Mouse (Mus musculus): ENCODE data around the gene Med20. TPM values are rescaled to one million over a fixed set of nuclear protein-coding genes. Genes with fewer than 3 reads are reported as not detected.

Med20 gene
- polyA plus RNA-seq (2012; fragmentation: generic; extraction: Trizol), result 25.8 TPM
- long read RNA-seq, experiment 1, transcript Med20-201 (4 exons, 2,054 nt), result major isoform, 28 of 35 reads
- long read RNA-seq, experiment 1, partial matches to known transcripts, result 2 of 35 reads
- long read RNA-seq, experiment 1, other reads (novel, unspliced or antisense), result 5 of 35 reads
- long read RNA-seq, experiment 2, full-length matches to known transcripts, result 183 of 214 reads
- long read RNA-seq, experiment 2, partial matches to known transcripts, result 1 of 214 reads
- long read RNA-seq, experiment 2, other reads (novel, unspliced or antisense), result 30 of 214 reads

DNA sequence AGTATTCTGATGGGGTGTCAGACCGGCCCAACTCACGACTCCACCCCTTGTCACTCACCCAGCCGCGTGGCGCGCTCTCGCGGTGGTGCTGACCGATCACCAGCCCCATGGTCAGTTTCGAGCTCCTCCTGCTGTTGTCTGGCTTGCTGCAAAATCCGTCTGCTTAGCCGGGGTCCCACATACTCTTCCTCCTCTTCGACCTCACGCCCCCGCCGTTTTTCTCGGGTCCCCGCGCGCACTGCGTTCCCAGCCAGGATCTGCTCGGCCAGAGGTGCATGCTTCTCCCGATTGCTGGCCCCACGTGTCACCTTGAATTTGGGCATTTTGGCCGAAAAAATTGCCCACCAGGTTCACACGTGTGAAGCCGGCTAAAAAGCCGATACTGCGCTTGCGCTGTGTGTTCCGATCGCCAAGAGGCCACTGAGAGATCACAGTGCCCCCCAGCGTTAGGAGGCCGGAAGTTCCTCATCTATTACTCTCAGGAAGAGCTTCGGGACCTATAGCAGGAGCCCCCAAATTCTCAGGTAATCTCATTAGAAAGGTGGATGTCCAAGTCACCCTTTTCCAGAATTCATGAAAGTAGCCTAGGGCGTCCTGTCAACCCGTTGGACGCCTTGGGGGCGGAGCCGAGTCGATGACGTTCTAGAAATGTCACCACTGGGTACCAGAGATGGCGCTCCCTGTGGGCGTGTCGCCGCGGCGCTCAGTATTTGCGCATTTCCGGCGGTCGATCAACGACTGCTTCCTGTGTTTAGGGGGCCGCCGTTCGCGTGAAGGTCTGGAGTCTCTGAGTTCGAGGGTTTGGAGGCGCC is at the start of gene Med20, which contains the start of the genes Bysl and Gm20517:
Med20 (plus strand) TSS at position 734 of the 812 bp plus-strand sequence.
Bysl (minus strand) TSS at position 644 of the 812 bp plus-strand sequence.
Gm20517 (plus strand) TSS at position 741 of the 812 bp plus-strand sequence.
- TF ChIP-seq USF1 (IDR thresholded peaks at IDR 0.05; ENCODE audit: low read depth), result peak; percentile 3
- no peak for TF ChIP-seq MYOD1 (IDR thresholded peaks at IDR 0.05; ENCODE audit: control insufficient read depth, insufficient read length, low read depth)
- peak; percentile 47 for TF ChIP-seq CTCF (IDR thresholded peaks at IDR 0.05; ENCODE audit: control insufficient read depth, insufficient read depth, insufficient read length)
- no peak for TF ChIP-seq MYOG (IDR thresholded peaks at IDR 0.05; ENCODE audit: control insufficient read depth, extremely low read depth, insufficient read length)
- TF ChIP-seq FOSL1 (IDR thresholded peaks at IDR 0.05; ENCODE audit: insufficient read depth, low read length, poor library complexity, severe bottlenecking), result no peak
- no peak for TF ChIP-seq CEBPB (IDR thresholded peaks at IDR 0.05; ENCODE audit: low read depth)
- TF ChIP-seq MAX (IDR thresholded peaks at IDR 0.05), result peak; percentile 72
- Histone ChIP-seq H3K79me2 (ENCODE audit: control insufficient read depth, insufficient read depth) (peaks cover 97% of the 10 kb centered on the region), H3K27me3 (ENCODE audit: control insufficient read depth, insufficient read depth, insufficient read length) (no peaks in the 10 kb centered on the region), H3K4me3 (ENCODE audit: insufficient read depth, poor library complexity, severe bottlenecking) (peak within 1 kb of the TSS; percentile 87), H3K79me3 (ENCODE audit: low read depth) (peaks cover 78% of the 10 kb centered on the region), H3ac (ENCODE audit: control insufficient read depth, insufficient read length, low read depth) (peak within 1 kb of the TSS; percentile 79), H3K36me3 (ENCODE audit: control insufficient read depth, insufficient read depth) (peaks cover 43% of the 10 kb centered on the region)

DNA sequence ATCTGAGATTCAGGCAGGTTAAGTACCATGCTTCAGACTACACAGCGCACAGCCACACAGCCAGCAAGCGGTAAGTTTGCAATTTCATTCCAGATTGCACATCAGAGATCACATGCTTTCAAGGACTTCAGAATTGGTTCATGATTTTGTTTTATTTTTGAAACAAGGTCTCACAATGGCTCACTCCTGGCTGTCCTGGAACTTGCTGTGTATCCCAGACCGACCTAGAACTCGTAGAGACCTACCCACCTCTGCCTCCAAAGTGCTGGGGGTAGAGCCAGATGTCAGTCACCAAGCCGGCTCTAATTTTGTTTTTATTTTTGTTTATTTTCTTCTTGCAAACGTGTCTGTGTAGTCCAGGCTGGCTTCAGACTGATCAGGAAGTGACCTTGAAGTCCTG is 48.5 kb upstream of the Med20 start:
- H3K79me3 ChIP-seq (ENCODE audit: low read depth), result no peaks in the 10 kb centered on the region
- TF ChIP-seq CTCF (IDR thresholded peaks at IDR 0.05; ENCODE audit: control insufficient read depth, insufficient read depth, insufficient read length) (no peak), FOSL1 (IDR thresholded peaks at IDR 0.05; ENCODE audit: insufficient read depth, low read length, poor library complexity, severe bottlenecking) (no peak), MYOD1 (IDR thresholded peaks at IDR 0.05; ENCODE audit: control insufficient read depth, insufficient read length, low read depth) (no peak), CEBPB (IDR thresholded peaks at IDR 0.05; ENCODE audit: low read depth) (no peak), MAX (IDR thresholded peaks at IDR 0.05) (no peak), USF1 (IDR thresholded peaks at IDR 0.05; ENCODE audit: low read depth) (no peak), MYOG (IDR thresholded peaks at IDR 0.05; ENCODE audit: control insufficient read depth, extremely low read depth, insufficient read length) (no peak)

DNA sequence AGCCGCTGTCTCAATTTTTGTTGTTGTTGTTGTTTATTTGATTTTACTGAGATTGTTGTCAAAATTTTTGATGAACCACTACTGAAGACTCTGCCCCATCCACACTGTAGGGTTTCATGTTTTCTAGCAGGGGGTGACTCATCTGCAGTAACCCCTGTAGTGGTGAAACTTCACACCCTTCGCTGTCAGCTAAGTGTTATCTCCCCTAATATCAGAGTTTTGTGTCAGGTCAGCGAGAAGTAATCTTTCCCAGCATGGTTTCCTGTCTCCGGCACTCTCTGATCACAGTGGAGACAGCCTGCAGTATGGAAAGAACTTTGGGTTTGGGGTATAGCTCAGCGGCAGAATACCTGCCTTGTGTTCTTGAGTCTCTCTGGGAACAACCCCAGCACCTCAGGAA is 46.8 kb upstream of the Med20 start:
- no peak overlapping the region for H3ac ChIP-seq (ENCODE audit: control insufficient read depth, insufficient read length, low read depth)
- TF ChIP-seq CTCF (IDR thresholded peaks at IDR 0.05; ENCODE audit: control insufficient read depth, insufficient read depth, insufficient read length) (no peak), MYOD1 (IDR thresholded peaks at IDR 0.05; ENCODE audit: control insufficient read depth, insufficient read length, low read depth) (no peak), MYOG (IDR thresholded peaks at IDR 0.05; ENCODE audit: control insufficient read depth, extremely low read depth, insufficient read length) (no peak), CEBPB (IDR thresholded peaks at IDR 0.05; ENCODE audit: low read depth) (no peak), USF1 (IDR thresholded peaks at IDR 0.05; ENCODE audit: low read depth) (no peak), FOSL1 (IDR thresholded peaks at IDR 0.05; ENCODE audit: insufficient read depth, low read length, poor library complexity, severe bottlenecking) (no peak), MAX (IDR thresholded peaks at IDR 0.05) (no peak)
- H3K4me3 ChIP-seq (ENCODE audit: insufficient read depth, poor library complexity, severe bottlenecking), result no peak overlapping the region
- H3K79me2 ChIP-seq (ENCODE audit: control insufficient read depth, insufficient read depth), result no peaks in the 10 kb centered on the region
- H3K79me3 ChIP-seq (ENCODE audit: low read depth), result no peaks in the 10 kb centered on the region
- no peaks in the 10 kb centered on the region for H3K27me3 ChIP-seq (ENCODE audit: control insufficient read depth, insufficient read depth, insufficient read length)
- no peaks in the 10 kb centered on the region for H3K36me3 ChIP-seq (ENCODE audit: control insufficient read depth, insufficient read depth)

More for the DNA sequence above, 48.5 kb upstream of the Med20 start:
- H3K36me3 ChIP-seq (ENCODE audit: control insufficient read depth, insufficient read depth), result no peaks in the 10 kb centered on the region
- no peaks in the 10 kb centered on the region for H3K79me2 ChIP-seq (ENCODE audit: control insufficient read depth, insufficient read depth)
- H3K4me3 ChIP-seq (ENCODE audit: insufficient read depth, poor library complexity, severe bottlenecking), result no peak overlapping the region
- no peaks in the 10 kb centered on the region for H3K27me3 ChIP-seq (ENCODE audit: control insufficient read depth, insufficient read depth, insufficient read length)
- no peak overlapping the region for H3ac ChIP-seq (ENCODE audit: control insufficient read depth, insufficient read length, low read depth)

DNA sequence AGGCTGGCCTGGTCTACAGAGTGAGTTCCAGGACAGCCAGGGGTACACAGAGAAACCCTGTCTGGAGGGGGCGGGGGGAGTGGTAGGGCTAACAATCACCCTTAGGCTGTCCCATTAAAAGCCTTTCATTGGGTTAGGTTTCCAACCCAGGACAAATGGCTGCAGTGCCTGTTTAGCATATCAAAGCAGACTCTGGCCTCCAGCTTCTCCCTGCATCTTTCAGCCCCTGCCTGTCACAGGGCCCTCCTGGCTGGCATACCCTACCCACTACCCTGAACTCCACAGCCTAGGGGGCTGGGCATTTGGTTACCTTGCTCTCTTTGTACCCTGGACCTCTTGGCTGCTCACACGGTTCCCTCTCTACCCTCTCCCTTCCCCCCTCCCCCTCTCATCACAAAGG is 45.2 kb upstream of the Med20 start:
- no peaks in the 10 kb centered on the region for H3K79me2 ChIP-seq (ENCODE audit: control insufficient read depth, insufficient read depth)
- no peaks in the 10 kb centered on the region for H3K36me3 ChIP-seq (ENCODE audit: control insufficient read depth, insufficient read depth)
- H3ac ChIP-seq (ENCODE audit: control insufficient read depth, insufficient read length, low read depth), result no peak overlapping the region
- TF ChIP-seq CEBPB (IDR thresholded peaks at IDR 0.05; ENCODE audit: low read depth) (no peak), MAX (IDR thresholded peaks at IDR 0.05) (no peak), USF1 (IDR thresholded peaks at IDR 0.05; ENCODE audit: low read depth) (no peak), CTCF (IDR thresholded peaks at IDR 0.05; ENCODE audit: control insufficient read depth, insufficient read depth, insufficient read length) (no peak), MYOD1 (IDR thresholded peaks at IDR 0.05; ENCODE audit: control insufficient read depth, insufficient read length, low read depth) (no peak), FOSL1 (IDR thresholded peaks at IDR 0.05; ENCODE audit: insufficient read depth, low read length, poor library complexity, severe bottlenecking) (no peak), MYOG (IDR thresholded peaks at IDR 0.05; ENCODE audit: control insufficient read depth, extremely low read depth, insufficient read length) (no peak)
- H3K79me3 ChIP-seq (ENCODE audit: low read depth), result no peaks in the 10 kb centered on the region
- H3K4me3 ChIP-seq (ENCODE audit: insufficient read depth, poor library complexity, severe bottlenecking), result no peak overlapping the region
- H3K27me3 ChIP-seq (ENCODE audit: control insufficient read depth, insufficient read depth, insufficient read length), result no peaks in the 10 kb centered on the region

DNA sequence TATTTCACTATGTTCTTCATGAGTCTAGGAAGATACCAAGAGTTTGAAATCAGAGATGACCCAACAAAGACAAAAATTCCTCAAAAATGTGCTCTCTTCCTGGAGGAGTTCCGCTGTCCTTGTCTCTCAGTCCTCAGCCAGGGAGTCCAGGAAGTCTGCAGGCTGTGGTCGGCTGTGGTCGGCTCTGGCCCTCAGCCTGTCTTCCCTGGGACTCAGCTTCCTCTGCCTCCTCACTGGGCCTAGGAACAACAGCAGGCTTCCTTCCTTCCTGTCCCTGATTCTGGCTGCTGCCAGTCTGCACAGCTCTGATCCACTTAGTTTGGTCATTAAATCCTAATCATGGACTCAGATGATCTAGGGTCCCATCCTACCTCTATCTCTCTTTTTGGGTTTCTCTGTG is 44.1 kb upstream of the Med20 start:
- no peaks in the 10 kb centered on the region for H3K79me3 ChIP-seq (ENCODE audit: low read depth)
- TF ChIP-seq CTCF (IDR thresholded peaks at IDR 0.05; ENCODE audit: control insufficient read depth, insufficient read depth, insufficient read length) (no peak), FOSL1 (IDR thresholded peaks at IDR 0.05; ENCODE audit: insufficient read depth, low read length, poor library complexity, severe bottlenecking) (no peak), MYOD1 (IDR thresholded peaks at IDR 0.05; ENCODE audit: control insufficient read depth, insufficient read length, low read depth) (no peak), MYOG (IDR thresholded peaks at IDR 0.05; ENCODE audit: control insufficient read depth, extremely low read depth, insufficient read length) (no peak), MAX (IDR thresholded peaks at IDR 0.05) (no peak)
- H3K36me3 ChIP-seq (ENCODE audit: control insufficient read depth, insufficient read depth), result no peaks in the 10 kb centered on the region
- H3ac ChIP-seq (ENCODE audit: control insufficient read depth, insufficient read length, low read depth), result no peak overlapping the region
- H3K4me3 ChIP-seq (ENCODE audit: insufficient read depth, poor library complexity, severe bottlenecking), result no peak overlapping the region
- no peaks in the 10 kb centered on the region for H3K79me2 ChIP-seq (ENCODE audit: control insufficient read depth, insufficient read depth)
- H3K27me3 ChIP-seq (ENCODE audit: control insufficient read depth, insufficient read depth, insufficient read length), result peaks cover 3% of the 10 kb centered on the region
